Mouse (Mus musculus): ENCODE measurements around the gene Cyp2c65.

The Cyp2c65 gene

DNA sequence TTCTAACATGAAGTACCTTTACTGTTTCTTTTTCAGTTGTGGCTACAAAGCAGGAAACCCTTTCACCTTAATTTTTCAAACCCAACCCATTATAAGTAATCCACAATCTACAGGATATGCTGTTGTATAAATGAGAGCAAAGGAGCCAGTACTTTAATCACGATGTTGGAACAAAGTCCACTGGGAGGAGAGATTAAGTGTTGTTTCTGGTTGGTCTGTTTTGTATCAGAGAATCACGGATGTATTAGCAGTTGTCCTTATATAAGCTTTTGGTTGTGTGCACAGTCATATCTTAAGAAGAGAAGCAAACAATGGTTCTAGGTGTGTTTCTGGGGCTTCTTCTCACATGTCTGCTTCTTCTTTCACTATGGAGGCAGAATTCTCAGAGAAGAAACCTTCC is at the start of gene Cyp2c65:
Gene Cyp2c65 (plus strand): TSS at position 297 of the 400 bp plus-strand sequence.
- no peak for DNase-seq

GRCm38 (mm10) chr19:39057928-39058327 is 2.9 kb upstream of the Cyp2c65 start:
- DNase-seq = no peak

DNA sequence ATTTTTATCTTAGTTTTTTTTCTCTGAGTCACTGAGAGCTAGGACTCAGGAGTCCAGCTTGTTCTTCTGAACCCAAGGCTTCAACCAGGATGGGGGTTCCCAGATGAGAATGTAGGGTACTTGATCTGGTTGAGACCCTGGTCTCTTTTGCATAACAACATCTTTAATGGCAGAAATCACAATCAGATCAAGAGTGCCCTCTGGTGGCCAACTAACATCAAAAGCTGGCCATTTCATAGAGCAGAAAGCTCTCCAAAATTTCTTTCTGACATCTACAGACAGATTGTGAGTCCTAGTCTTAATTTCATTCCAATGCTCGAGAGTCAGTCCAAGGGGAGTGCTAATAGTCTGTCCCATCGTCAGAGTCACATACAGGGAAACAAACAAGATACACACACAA is 38.0 kb downstream of the Cyp2c65 start:
- DNase-seq = peak; percentile 6

DNA sequence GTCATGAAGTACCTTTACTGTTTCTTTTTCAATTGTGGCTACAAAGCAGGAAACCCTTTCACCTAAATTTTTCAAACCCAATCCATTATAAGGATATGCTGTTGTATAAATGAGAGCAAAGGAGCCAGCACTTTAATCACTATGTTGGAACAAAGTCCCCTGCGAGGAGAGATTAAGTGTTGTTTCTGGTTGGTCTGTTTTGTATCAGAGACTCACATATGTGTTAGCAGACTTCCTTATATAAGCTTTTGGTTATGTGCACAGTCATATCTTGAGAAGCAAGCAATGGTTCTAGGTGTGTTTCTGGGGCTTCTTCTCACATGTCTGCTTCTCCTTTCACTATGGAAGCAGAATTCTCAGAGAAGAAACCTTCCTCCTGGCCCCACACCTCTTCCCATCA is 52.8 kb downstream of the Cyp2c65 start, which contains the start of gene Cyp2c66:
Gene Cyp2c66 (plus strand): TSS at position 255 of the 400 bp plus-strand sequence.
- DNase-seq = no peak

All from kidney, adult 9 months (tissue).